Mouse (Mus musculus) heart, embryonic 16.5 days (tissue): ENCODE data around the gene Nbr1. TPM values are rescaled to one million over a fixed set of nuclear protein-coding genes. Genes with fewer than 3 reads are reported as not detected.

Experiments
- ATAC-seq: fragments of 200-750 bp; cut with Nextera tagmentation; replicated peaks from 2 replicates; pipeline ENCODE4 v1.8.0; 2017; ENCODE audit warnings: moderate number of reproducible peaks; ENCODE audit not compliant: insufficient read depth, low FRiP score; ENCODE audit errors: extremely low read depth
- H3K27ac ChIP-seq: fragments of 300-500 bp; sonication (generic); 2 replicates; pipeline ENCODE4 v1.5.1; 2014; ENCODE audit warnings: mild to moderate bottlenecking, low read length, control low read depth, moderate library complexity
- H3K27me3 ChIP-seq: fragments of 300-500 bp; sonication (generic); 2 replicates; pipeline ENCODE4 v1.6.1; 2014; ENCODE audit warnings: low read length, mixed read lengths; ENCODE audit not compliant: control insufficient read depth, insufficient read depth
- H3K36me3 ChIP-seq: fragments of 300-500 bp; sonication (generic); 2 replicates; pipeline ENCODE4 v1.6.1; 2014; ENCODE audit not compliant: control insufficient read depth, insufficient read depth
- H3K4me1 ChIP-seq: fragments of 300-500 bp; sonication (generic); 2 replicates; pipeline ENCODE4 v1.6.1; 2014; ENCODE audit warnings: low read length, mixed read lengths; ENCODE audit not compliant: control insufficient read depth, insufficient read depth
- H3K4me2 ChIP-seq: fragments of 300-500 bp; sonication (generic); 2 replicates; pipeline ENCODE4 v1.6.1; 2014; ENCODE audit warnings: low read depth, mild to moderate bottlenecking, control low read depth, low read length
- H3K4me3 ChIP-seq: fragments of 300-500 bp; sonication (generic); 2 replicates; pipeline ENCODE4 v1.5.1; 2014; ENCODE audit warnings: mild to moderate bottlenecking, control low read depth, low read length
- H3K9ac ChIP-seq: fragments of 300-500 bp; sonication (generic); 2 replicates; pipeline ENCODE4 v1.6.1; 2014; ENCODE audit warnings: low read length, control low read depth
- H3K9me3 ChIP-seq: fragments of 300-500 bp; sonication (generic); replicated peaks from 2 replicates; pipeline ENCODE4 v1.6.1; 2016; ENCODE audit warnings: low read length; ENCODE audit not compliant: control insufficient read depth
- WGBS: fragments of 180-500 bp; shearing (Covaris S2); extraction: QIAGEN DNeasy Blood & Tissue Kit; methylation state at CpG from one replicate; pipeline ENCODE4 v1.1.7; 2014; 5-methylcytosine and 5-hydroxymethylcytosine counted together
- polyA plus RNA-seq: library from polyadenylated mRNA; unstranded; fragments of >200 nt; fragmentation: Nextera tagmentation; extraction: Ambion mirVana; gene quantifications from 2 replicates; pipeline ENCODE4 v1.2.1, GENCODE M21; 2015

Nbr1 gene
- polyA plus RNA-seq: 65.4 and 65.5 TPM in 2 replicates

DNA sequence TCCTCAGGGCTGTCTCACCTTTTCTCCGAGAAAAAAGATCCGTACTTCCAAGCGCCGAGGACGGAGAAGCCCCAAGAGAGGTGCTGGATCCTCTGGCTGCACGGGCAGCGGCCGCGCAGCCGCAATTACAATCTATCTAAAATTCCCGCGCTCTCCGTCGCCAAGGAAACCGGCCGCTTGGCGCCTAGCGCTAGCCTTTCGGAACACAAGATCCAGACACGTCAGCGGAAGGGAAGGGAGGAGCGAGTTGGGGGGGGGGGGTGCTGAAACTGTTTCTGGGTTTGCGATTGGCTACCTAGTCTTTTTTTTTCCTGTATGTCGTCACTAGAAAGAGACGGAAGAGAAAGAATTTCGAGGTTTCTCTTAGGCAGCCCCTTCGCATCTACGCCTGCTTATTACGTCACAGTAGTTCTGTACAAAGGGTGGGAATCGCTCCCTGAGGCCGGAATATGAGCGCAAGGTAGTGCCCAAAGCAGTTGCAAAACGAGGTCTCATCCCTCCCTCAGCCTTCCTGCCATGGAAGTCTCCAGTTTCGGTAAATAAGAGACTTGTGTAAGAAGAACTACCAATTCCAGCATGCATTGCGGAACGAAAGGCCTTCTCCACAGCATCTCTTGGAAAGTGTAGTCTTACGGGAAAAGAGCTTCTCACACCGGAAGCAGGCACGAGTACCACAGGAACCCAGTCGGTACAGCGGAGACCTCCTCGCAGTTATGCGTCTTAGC is at the start of gene Nbr1, which contains the start of gene Brca1:
Gene Nbr1, plus strand, starts transcription at position 399 of the 725 bp plus-strand sequence.
Gene Brca1, minus strand, starts transcription at position 205 of the 725 bp plus-strand sequence.
- H3K4me2 ChIP-seq: peak within 1 kb of the TSS; percentile 89
- peak; percentile 81 for ATAC-seq
- H3K4me3 ChIP-seq: peak within 1 kb of the TSS; percentile 92
- H3K9ac ChIP-seq: peak within 1 kb of the TSS; percentile 93
- H3K27me3 ChIP-seq: no peaks in the 10 kb centered on the region
- WGBS: under 1% methylated on average over 43 of the region's 43 CpGs
- peaks cover 20% of the 10 kb centered on the region for H3K4me1 ChIP-seq
- H3K9me3 ChIP-seq: no peaks in the 10 kb centered on the region
- peaks cover 8% of the 10 kb centered on the region for H3K36me3 ChIP-seq
- peak within 1 kb of the TSS; percentile 94 for H3K27ac ChIP-seq

DNA sequence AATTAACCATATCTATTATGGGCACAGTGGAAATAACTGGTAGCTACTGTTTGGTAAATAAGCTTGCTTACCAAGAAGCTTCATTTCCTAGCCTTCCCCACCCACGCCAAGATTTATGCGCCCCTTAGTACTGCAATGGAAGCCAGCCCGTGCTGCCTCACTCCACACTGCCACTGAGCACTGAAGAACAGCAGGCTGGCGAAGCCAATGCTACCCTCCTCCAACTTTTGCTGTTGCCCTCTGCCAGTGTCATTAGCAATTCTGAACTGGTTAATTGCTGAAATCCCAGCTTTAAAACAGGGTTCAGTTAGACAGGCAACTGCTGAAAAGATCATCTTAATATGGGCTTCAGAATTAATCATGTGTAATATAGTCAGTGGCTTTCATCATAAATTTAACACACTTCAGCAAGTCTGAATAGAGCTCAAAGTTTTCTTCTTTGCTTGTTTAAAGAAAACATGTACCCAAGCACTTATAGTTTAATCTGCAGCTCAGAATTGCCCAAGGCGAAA is 45.6 kb upstream of the Nbr1 start:
- H3K36me3 ChIP-seq: peaks cover 7% of the 10 kb centered on the region; the same call in 1 of the 2 replicates

DNA sequence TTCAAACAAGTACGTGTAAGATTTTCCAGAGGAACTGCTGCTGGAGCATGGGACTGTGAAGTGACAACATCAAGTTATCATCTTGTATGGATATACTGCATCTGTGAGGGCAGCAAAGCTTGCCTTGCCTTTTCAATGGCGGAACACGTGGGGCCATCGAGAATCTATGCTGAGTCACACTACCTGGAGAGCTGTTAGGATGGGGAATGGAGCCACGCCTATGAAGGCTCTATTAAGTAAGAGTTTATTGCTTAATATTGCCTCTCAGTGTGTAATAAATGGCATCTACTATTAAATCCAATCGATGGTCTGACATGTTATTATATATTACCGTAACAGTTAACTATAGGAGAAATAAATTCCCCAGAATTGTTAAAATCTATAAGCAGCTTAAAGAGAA is 44.9 kb upstream of the Nbr1 start:
- no peak for ATAC-seq
- WGBS: 88% methylated on average over 7 of the region's 7 CpGs
- peaks cover 7% of the 10 kb centered on the region; the same call in 1 of the 2 replicates for H3K36me3 ChIP-seq

More for the DNA sequence above, 45.6 kb upstream of the Nbr1 start:
- Histone ChIP-seq H3K27ac (no peak overlapping the region), H3K9me3 (no peaks in the 10 kb centered on the region), H3K4me2 (no peak overlapping the region), H3K9ac (no peak overlapping the region), H3K27me3 (no peaks in the 10 kb centered on the region), H3K4me3 (no peak overlapping the region), H3K4me1 (0 out of 2 replicates have a peak, but pooled peaks cover 2% of the 10 kb centered on the region)
- no peak for ATAC-seq
- WGBS: 93% methylated on average over 5 of the region's 5 CpGs

DNA sequence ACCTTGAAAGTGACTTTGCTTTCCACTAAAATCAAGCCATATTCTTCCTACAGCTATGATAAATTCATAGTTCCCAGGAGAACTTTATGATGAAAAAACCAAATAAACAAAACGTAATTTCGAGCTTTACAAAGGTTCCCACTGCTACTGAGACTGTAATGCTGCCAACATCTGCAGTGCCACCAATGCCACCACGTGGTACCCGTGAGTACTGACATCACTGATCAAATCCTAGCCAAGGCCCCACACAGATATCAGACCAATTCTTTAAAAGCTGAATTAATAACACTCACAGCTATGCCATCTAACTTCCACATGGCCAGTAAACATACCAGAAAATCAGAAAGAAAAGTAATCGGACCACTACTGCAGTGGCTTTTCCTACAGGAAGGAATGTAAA is 33.0 kb upstream of the Nbr1 start:
- Histone ChIP-seq H3K27ac (no peak overlapping the region), H3K27me3 (no peaks in the 10 kb centered on the region), H3K4me1 (no peaks in the 10 kb centered on the region), H3K4me2 (no peak overlapping the region), H3K36me3 (peaks cover 4% of the 10 kb centered on the region), H3K9me3 (0 out of 2 replicates have a peak, but pooled peaks cover 1% of the 10 kb centered on the region), H3K4me3 (no peak overlapping the region), H3K9ac (no peak overlapping the region)
- ATAC-seq: no peak
- 73% methylated on average over 5 of the region's 5 CpGs for WGBS

More for the DNA sequence above, 44.9 kb upstream of the Nbr1 start:
- H3K4me2 ChIP-seq: no peak overlapping the region
- H3K27me3 ChIP-seq: no peaks in the 10 kb centered on the region
- H3K4me1 ChIP-seq: 0 out of 2 replicates have a peak, but pooled peaks cover 2% of the 10 kb centered on the region
- no peak overlapping the region for H3K4me3 ChIP-seq
- H3K27ac ChIP-seq: no peak overlapping the region
- no peaks in the 10 kb centered on the region for H3K9me3 ChIP-seq
- H3K9ac ChIP-seq: no peak overlapping the region

DNA sequence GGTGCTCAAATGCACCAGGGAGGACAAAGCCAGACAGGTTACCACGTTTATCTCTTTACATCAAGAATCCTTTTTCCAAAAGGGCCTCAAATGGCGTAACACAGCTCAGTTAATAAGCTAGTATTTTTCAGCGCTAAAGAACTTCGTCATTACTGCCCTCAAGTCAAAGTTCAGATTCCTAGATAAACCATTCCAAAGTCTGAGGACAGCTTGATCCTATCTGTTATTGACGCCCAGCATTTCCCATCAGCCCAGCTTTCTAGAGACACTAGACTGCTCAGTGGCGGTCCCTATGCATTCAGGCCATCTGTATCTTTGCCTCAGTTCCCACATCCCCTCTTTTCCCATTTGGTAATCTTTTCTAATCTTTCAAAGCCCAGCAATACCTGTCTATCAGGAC is 32.6 kb upstream of the Nbr1 start:
- Histone ChIP-seq H3K9me3 (no peaks in the 10 kb centered on the region), H3K4me3 (no peak overlapping the region), H3K4me2 (no peak overlapping the region), H3K9ac (no peak overlapping the region), H3K27me3 (no peaks in the 10 kb centered on the region), H3K27ac (no peak overlapping the region), H3K36me3 (peaks cover 3% of the 10 kb centered on the region; the same call in 1 of the 2 replicates), H3K4me1 (no peaks in the 10 kb centered on the region)
- 89% methylated on average over 6 of the region's 6 CpGs for WGBS
- no peak for ATAC-seq

DNA sequence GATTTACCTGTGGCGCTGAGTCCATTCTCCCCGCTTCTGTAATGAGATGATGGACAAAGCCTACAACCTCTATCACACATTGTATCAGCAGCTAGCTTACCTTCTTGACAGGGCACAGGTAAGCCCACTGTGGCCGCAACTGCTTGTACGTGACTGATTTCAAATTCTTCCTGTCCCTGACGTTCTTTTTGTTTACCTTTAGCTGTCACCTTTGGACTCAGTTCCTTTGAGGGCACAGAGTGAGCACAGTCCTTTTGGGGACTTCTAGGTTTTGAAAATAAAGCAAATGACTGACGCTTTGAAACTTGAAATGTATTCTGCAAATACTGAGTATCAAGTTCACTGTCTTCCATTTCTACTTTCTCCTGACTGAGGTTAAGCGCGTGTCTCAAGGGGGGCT is 27.5 kb upstream of the Nbr1 start:
- no peak overlapping the region for H3K9ac ChIP-seq
- no peak overlapping the region for H3K27ac ChIP-seq
- WGBS: 89% methylated on average over 8 of the region's 8 CpGs
- H3K36me3 ChIP-seq: peaks cover 6% of the 10 kb centered on the region
- H3K9me3 ChIP-seq: no peaks in the 10 kb centered on the region
- ATAC-seq: no peak
- H3K4me3 ChIP-seq: no peak overlapping the region
- no peak overlapping the region for H3K4me2 ChIP-seq
- H3K27me3 ChIP-seq: no peaks in the 10 kb centered on the region
- H3K4me1 ChIP-seq: no peaks in the 10 kb centered on the region

DNA sequence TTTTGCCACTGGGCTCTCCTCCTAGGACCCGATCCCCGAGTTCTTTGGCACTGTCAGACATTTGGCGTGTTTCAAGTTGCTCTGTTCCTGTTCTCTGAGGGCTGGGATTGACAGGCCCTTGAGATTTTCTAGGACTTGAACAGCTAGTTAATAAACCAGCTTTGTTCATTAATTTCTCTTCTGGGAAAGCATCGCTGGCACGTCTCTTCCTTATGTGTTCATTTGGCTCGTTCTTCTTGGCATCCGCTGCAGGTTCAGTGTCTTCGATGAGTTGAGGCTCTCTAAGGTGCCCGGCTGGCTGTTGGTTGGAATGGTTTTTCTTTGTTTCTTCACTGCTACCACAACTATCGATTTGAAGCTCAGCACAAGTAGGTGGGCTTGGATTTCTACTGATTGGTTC is 26.9 kb upstream of the Nbr1 start:
- H3K27ac ChIP-seq: no peak overlapping the region

DNA sequence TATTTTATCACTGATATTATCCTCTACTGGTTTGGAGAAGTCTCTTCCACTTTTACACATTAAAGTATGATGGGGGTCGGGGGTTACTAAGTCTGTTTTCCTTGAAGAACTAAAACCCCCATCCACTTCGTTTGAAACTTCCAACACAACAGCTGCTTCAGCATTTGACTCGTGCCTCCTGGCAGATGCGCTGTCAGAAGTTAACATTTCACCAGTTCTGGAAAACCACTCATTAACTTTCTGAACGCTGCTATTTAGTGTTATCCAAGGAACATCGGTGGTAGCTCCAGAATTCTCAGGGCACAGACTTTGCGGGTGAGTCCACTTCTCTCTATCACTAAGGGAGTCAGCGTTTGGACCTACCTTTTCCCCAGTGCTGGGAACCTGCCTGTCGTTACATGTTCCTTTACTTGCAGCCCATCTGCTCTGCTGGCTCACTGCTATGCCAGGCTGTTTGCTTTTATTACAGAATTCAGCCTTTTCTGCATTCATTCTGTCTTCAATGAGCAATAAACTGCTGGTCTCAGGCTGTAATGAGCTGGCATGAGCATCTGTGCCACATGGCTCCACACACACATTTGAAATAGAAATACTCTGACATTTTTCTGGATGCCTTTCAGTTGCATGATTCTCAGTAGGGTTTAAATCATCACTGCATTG is 25.9 kb upstream of the Nbr1 start:
- no peak overlapping the region for H3K27ac ChIP-seq
- no peak overlapping the region for H3K4me2 ChIP-seq
- ATAC-seq: no peak
- H3K9me3 ChIP-seq: no peaks in the 10 kb centered on the region
- no peaks in the 10 kb centered on the region for H3K27me3 ChIP-seq
- no peaks in the 10 kb centered on the region for H3K4me1 ChIP-seq
- WGBS: 89% methylated on average over 9 of the region's 9 CpGs
- no peak overlapping the region for H3K9ac ChIP-seq
- H3K36me3 ChIP-seq: peaks cover 8% of the 10 kb centered on the region
- H3K4me3 ChIP-seq: no peak overlapping the region

More for the DNA sequence above, 26.9 kb upstream of the Nbr1 start:
- no peak overlapping the region for H3K4me3 ChIP-seq
- no peaks in the 10 kb centered on the region for H3K4me1 ChIP-seq
- H3K4me2 ChIP-seq: no peak overlapping the region
- no peaks in the 10 kb centered on the region for H3K9me3 ChIP-seq
- 91% methylated on average over 10 of the region's 10 CpGs for WGBS
- peaks cover 6% of the 10 kb centered on the region for H3K36me3 ChIP-seq
- H3K9ac ChIP-seq: no peak overlapping the region
- no peak for ATAC-seq
- H3K27me3 ChIP-seq: no peaks in the 10 kb centered on the region

DNA sequence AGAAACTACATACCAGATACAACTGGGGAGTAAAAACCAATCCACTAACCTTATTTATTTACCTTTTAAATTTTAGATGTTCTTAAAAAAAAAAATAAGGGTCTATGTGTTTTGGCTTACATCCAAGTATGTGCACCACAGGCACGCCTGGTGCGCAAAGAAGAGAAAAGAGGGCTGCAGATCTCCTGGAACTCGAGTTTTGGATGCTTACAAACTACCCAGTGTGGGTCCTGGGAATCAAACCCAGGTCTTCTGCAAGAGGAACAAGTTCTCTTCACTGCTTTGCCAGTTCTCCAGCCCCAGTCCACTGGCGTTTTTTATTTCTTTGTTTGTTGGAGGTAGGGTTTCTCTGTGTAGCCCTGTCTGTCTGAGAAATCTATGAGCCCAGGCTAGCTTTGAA is 25.3 kb upstream of the Nbr1 start:
- no peak overlapping the region for H3K27ac ChIP-seq
- no peak overlapping the region for H3K4me2 ChIP-seq
- ATAC-seq: no peak
- no peaks in the 10 kb centered on the region for H3K4me1 ChIP-seq
- peaks cover 13% of the 10 kb centered on the region for H3K36me3 ChIP-seq
- H3K9ac ChIP-seq: no peak overlapping the region
- no peaks in the 10 kb centered on the region for H3K9me3 ChIP-seq
- H3K4me3 ChIP-seq: no peak overlapping the region
- WGBS: 84% methylated on average over 4 of the region's 4 CpGs
- no peaks in the 10 kb centered on the region for H3K27me3 ChIP-seq
